Mouse (Mus musculus) T-helper 1 cell (primary cell): ENCODE data around the gene Rgs12.

Experiments used
- in situ Hi-C: fragments of 300-600 bp; cut with MboI, MseI; formaldehyde crosslinking; loops from one replicate; pipeline ENCODE4 v1.15.1; 2025; ENCODE audit warnings: high pct_unique_total_duplicates

Rgs12 gene

DNA sequence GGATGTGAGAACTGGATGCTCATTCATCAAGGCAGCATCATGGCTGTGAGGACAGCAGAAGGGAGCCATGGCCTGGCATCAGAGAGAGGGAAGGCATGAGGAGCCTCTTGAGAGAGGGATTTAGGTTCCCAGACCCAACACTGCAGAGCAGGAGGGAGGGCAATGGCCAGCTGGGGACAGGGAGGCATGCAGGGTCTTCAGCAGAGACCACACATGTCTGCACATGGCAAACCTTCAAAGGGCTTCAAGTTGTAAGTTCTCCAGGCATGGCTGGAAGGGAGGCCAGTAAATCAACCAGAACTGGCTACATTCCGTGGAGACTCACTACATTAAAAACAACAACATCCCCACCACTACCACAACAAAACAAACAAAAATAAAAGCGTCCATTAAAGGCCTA lies 18.2 kb upstream of the Rgs12 start:
- in situ Hi-C loops = no loop called here

DNA sequence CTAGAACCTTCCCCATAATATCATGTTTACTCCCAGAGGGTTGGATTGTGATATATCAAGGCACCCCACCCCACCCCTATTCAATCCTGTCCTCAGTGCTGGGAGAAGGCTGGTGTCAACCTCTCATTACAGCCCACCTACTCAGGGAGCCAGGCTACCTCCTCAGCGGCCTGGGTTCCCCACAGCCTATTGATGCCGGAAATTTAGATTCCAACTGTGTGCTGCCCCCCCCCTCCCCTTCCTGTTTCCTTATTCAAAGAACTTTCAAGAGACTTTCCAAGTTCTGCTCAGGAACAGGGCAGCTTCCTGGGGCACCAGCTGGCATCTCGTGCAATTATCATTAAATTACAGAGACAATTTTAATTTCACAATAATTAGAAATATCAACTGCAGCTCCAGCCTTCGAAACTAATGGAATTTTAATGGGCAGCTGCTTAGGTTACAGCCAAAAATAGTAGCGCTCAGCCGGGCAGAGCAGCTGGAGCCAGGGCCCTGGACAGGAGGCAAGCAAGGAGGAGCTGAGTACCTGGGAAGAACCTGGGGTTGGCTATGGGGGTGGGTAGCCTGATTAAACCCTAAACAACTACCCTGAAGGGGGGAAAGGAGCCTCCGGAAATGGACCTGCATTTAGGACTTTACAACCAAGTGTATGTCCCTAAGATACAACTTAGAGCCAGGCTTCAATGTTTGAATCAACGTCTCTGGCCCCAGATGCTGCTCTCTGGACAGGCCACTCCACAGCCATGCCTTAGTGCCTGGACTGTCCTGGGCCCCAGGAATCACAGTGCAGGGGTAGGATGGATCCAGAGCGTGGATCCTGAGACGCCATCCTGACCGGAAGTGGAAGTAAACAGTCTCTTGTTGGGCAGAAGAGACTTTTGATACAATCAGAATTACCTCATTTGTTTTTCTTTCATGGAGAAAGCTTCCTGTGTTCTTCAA lies 17.5 kb upstream of the Rgs12 start:
- in situ Hi-C loops = no loop called here

- in situ Hi-C loops = no loop called here
Measured at GRCm38 (mm10) chr5:34932458-34932806, 16.8 kb upstream of the Rgs12 start.

DNA sequence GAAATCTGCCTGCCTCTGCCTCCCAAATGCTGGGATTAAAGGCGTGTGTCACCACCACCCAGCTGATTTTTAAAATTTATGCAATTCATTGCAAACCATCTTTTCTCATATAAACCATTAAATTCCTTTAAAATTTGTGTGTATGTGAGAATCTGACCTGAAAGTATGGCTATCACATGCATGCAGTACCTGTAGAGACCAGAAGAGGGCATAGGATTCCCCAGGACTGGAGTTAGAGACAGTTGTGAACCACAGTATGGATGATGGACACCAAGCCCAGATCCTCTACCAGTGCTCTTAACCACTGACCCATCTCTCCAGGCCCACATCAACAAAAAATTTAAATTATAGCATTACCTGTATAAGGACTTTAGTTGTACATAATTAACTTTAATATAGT lies 15.8 kb upstream of the Rgs12 start:
- in situ Hi-C loops = no loop called here

DNA sequence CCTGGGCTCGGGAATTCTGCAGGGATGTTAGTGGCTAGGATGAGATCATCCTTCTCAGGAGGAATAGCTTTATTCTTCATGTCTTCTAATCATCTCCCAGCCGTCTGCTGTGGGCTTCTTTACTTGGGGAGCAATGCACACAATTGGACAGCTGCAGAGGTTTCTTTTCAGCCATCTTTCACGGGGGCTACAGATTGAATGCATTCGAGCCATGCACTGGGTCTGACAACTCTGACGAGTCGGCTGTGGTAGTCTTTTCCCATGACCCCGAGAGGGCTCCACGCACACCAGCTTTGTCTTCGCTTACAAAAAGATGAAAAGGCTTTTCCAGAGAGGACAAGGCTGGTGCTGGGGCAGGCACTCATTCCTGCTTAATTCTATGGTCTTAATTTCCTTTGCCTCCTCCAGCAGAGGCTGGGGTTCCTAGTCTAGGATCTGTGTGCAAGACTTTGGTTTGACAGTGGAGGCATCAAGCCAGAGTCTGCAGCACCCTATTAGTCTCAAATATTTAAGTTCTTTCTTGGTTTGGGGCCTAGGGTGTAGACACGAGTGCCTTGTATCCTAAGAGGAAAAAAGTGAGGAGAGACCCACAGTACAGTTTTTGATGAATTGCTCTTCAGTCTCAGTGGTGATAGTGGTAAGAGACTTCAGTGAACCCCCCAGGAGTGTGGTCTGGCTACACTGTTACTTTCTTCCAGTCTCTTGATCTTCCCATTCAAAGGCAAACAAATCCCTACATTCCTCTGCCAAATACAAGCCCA lies 7.4 kb upstream of the Rgs12 start:
- in situ Hi-C loops = loop anchor here (10.0 kb wide), 1 partner anchor 447 kb away; no protein-coding TSS in a partner anchor

DNA sequence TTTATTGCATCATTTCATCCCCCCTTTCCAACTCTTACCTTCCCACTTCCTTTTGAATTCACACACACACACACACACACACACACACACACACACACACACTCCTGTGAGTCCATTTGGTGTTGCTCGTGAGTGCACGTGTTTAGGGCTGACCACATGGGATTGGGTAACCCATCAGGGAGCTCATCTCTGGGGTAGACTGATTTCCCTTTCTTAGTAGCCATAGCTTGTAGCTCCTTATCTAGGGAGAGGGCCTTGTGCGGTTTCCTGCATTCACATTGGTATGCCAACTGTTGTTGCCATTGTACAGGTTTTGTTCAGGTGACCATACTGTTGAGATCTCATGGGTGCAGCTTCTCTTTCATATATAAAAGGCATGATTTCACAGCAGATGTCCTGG lies 5.8 kb upstream of the Rgs12 start:
- in situ Hi-C loops = loop anchor here (10.0 kb wide), 1 partner anchor 449 kb away; no protein-coding TSS in a partner anchor

- in situ Hi-C loops = loop anchor here (10.0 kb wide), 1 partner anchor 455 kb away; no protein-coding TSS in a partner anchor
Measured at GRCm38 (mm10) chr5:34949769-34950211, 545 bp downstream of the Rgs12 start.

DNA sequence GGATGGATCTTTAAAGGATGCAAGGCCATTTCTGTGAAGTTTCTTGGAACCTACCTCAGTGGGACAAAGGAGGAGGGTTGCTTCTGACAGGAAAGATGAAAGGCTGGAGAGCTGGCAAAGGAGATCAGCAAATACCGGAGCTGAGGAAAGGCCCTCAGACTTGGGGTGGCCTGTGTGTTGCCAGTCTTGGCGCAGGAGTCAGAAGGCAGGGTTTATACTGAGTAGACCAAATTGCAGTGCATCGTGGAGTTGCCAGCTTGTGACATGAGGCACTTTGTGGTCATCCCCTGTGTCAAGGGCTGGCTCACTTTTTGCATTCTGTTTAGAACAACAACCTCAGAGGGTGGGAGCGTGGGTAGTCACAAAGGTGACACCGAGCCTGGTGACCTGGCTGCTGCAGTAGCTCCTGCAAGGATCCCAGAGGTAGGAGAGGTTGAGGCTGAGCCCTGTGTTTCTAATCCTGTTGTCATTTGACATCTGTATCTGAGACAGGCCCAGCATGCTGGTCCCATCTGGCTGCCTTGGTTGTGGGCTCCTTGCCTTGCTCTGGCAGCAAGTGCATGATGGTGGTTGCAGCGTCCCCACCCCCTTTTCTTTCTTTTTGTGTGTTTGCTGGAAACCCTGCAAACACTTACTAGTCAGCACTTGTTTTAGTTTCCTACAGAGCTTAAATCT lies 1.4 kb downstream of the Rgs12 start:
- in situ Hi-C loops = no loop called here

GRCm38 (mm10) chr5:34951161-34951834 lies 2.1 kb downstream of the Rgs12 start:
- in situ Hi-C loops = no loop called here

- in situ Hi-C loops = no loop called here
Measured at GRCm38 (mm10) chr5:34954508-34954907, 5.3 kb downstream of the Rgs12 start.

DNA sequence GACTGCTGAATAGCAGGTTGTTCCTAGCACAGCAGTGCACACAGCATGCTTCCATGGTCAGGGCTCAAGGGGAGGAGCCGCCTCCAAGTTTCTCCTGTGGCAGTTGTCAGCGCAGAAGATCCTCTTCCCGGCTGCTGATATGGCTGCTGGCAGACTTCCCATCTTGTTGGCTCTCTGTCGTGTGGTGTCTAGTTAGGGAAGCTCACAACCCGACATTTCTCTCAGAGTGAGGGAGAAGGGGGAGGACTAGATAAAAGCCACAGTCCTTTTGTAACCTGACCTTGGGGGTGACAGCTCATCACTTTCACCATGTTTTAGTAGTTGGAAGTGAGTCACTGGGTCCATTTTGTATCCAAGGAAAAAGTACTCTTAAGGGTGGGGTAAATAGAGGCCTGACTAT lies 6.4 kb downstream of the Rgs12 start:
- in situ Hi-C loops = no loop called here

- in situ Hi-C loops = no loop called here
Measured at GRCm38 (mm10) chr5:34956151-34956550, 6.9 kb downstream of the Rgs12 start.

- in situ Hi-C loops = no loop called here
Measured at GRCm38 (mm10) chr5:34957015-34957414, 7.8 kb downstream of the Rgs12 start.

- in situ Hi-C loops = no loop called here
Measured at GRCm38 (mm10) chr5:34960021-34960420, 10.8 kb downstream of the Rgs12 start.

- in situ Hi-C loops = no loop called here
Measured at GRCm38 (mm10) chr5:34965531-34965930, 16.3 kb downstream of the Rgs12 start.

DNA sequence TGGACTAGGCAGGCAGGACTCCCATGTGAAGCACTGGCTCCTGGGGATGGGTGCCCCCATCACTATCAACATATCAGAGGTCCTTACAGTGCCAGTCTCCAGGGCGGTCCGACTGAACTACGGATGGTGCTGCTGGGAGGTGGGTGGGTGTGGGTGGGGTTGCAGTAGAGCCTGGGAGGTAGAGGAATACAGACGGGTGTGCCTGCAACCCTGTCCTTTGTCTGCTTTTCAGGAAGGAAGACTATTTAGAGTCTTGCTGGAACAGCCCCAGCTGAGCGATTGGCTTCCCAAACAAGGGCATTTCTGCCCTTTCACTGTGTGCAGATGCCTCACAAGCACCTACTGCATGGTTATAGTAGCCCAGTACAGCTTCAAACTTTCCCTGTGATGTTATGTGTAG lies 19.1 kb downstream of the Rgs12 start:
- in situ Hi-C loops = no loop called here

GRCm38 (mm10) chr5:34972471-34972870 lies 23.2 kb downstream of the Rgs12 start:
- in situ Hi-C loops = no loop called here

- in situ Hi-C loops = no loop called here
Measured at GRCm38 (mm10) chr5:34973560-34974317, 24.5 kb downstream of the Rgs12 start.

- in situ Hi-C loops = no loop called here
Measured at GRCm38 (mm10) chr5:34974773-34975443, 25.7 kb downstream of the Rgs12 start.
